Mouse (Mus musculus): Measurements from ENCODE around the gene Wars.

Gene Wars

GRCm38 (mm10) chr12:108905620-108906302 lies 11.8 kb upstream of the Wars start:
- DNase-seq, result no peak

- no peak for DNase-seq
Observed at GRCm38 (mm10) chr12:108904276-108904653, 10.3 kb upstream of the Wars start.

- DNase-seq, result peak; percentile 53
Observed at GRCm38 (mm10) chr12:108903600-108904275, 9.8 kb upstream of the Wars start.

- peak; percentile 47 for DNase-seq
Observed at GRCm38 (mm10) chr12:108902940-108903339, 9.0 kb upstream of the Wars start.

GRCm38 (mm10) chr12:108901346-108901745 lies 7.4 kb upstream of the Wars start:
- no peak for DNase-seq

GRCm38 (mm10) chr12:108896006-108896405 lies 2.0 kb upstream of the Wars start:
- peak; percentile 28 for DNase-seq

GRCm38 (mm10) chr12:108894432-108894816 lies 450 bp upstream of the Wars start:
- DNase-seq, result no peak

- peak; percentile 10 for DNase-seq
Observed at GRCm38 (mm10) chr12:108892989-108893714, 822 bp downstream of the Wars start, which contains the start of gene Wdr25. TSS of gene Wdr25 (plus strand) at chr12:108893631.

- no peak for DNase-seq
Observed at GRCm38 (mm10) chr12:108888632-108889031, 5.3 kb downstream of the Wars start.

- DNase-seq, result no peak
Observed at GRCm38 (mm10) chr12:108887077-108887476, 6.9 kb downstream of the Wars start.

- DNase-seq, result no peak
Observed at GRCm38 (mm10) chr12:108885906-108886305, 8.1 kb downstream of the Wars start.

- DNase-seq, result no peak
Observed at GRCm38 (mm10) chr12:108882776-108883175, 11.2 kb downstream of the Wars start.

GRCm38 (mm10) chr12:108881192-108881591 lies 12.8 kb downstream of the Wars start:
- no peak for DNase-seq

GRCm38 (mm10) chr12:108880606-108881005 lies 13.4 kb downstream of the Wars start:
- DNase-seq, result no peak

GRCm38 (mm10) chr12:108879138-108879537 lies 14.8 kb downstream of the Wars start:
- DNase-seq, result no peak

- DNase-seq, result no peak
Observed at GRCm38 (mm10) chr12:108873122-108873521, 20.9 kb downstream of the Wars start.

- DNase-seq, result peak; percentile 37
Observed at GRCm38 (mm10) chr12:108869575-108869974, 24.4 kb downstream of the Wars start.

GRCm38 (mm10) chr12:108865007-108865494 lies 28.9 kb downstream of the Wars start:
- DNase-seq, result no peak

- no peak for DNase-seq
Observed at GRCm38 (mm10) chr12:108858486-108858885, 35.5 kb downstream of the Wars start.

- DNase-seq, result no peak
Observed at GRCm38 (mm10) chr12:108857589-108858184, 36.3 kb downstream of the Wars start.

GRCm38 (mm10) chr12:108857109-108857508 lies 36.9 kb downstream of the Wars start:
- no peak for DNase-seq

- no peak for DNase-seq
Observed at GRCm38 (mm10) chr12:108856186-108856585, 37.8 kb downstream of the Wars start.

GRCm38 (mm10) chr12:108855081-108855480 lies 38.9 kb downstream of the Wars start:
- no peak for DNase-seq

Measured in thymus, postnatal 14 days (tissue).